ENCODE assay signal across 11 mouse cellular contexts in the genomic region with DNA sequence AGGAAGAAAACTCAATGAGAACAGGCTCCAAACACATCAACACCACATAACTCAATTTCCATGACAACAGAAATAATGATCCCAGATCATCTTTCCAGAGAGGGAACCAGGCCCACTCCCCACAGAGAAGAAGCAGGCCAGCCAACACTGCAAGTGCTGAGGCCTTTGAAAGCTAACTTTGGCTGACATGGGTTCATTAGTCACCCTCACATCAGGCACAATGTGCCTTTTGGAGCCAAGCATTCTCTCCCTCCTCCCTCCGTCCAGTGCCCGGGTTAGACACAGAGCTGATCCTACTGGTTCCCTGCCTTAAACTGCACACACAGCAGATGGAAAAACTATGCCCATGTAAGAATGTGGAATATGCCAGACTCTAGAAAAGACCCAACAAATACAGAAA. TPM values are rescaled to one million over a fixed set of nuclear protein-coding genes. Genes with fewer than 3 reads are reported as not detected.
DNase-seq lines count a peak whose midpoint lies in the region; ATAC-seq lines count a peak whose summit lies in the region.
"Had no signal": no experiment of that assay in that cellular context is flagged by ENCODE, and none has a peak within 500 bp of the region (broad histone marks: within the 10 kb centered on the region; RNA-seq: fewer than 3 reads in every experiment).

No protein-coding gene starts in this region.

- no peak overlapping the region for H3K27ac ChIP-seq in midbrain, embryonic 13.5 days
- H3K27ac ChIP-seq in midbrain, embryonic 14.5 days (replicated peaks; ENCODE audit: low read depth, low read length) = no peak overlapping the region
- H3K27ac ChIP-seq: left cerebral cortex, adult 2 months; liver, embryonic 15.5 days had no signal

- H3K4me1 ChIP-seq in midbrain, embryonic 13.5 days (replicated peaks) = peaks cover 7% of the 10 kb centered on the region; the same call in 1 of the 2 replicates
- no peaks in the 10 kb centered on the region for H3K4me1 ChIP-seq in midbrain, embryonic 14.5 days (ENCODE audit: control insufficient read depth, insufficient read depth, low read length)

- H3K9ac ChIP-seq in midbrain, embryonic 13.5 days (replicated peaks) = no peak overlapping the region
- no peak overlapping the region for H3K9ac ChIP-seq in midbrain, embryonic 14.5 days (replicated peaks; ENCODE audit: low read length)
- H3K9ac ChIP-seq: liver, embryonic 15.5 days had no signal

- peak; percentile 46 for DNase-seq in gastrocnemius, adult 18-20 months (ENCODE audit: low spot score)
- no peak for DNase-seq in gastrocnemius, postnatal 36 days
- no peak for DNase-seq in midbrain, embryonic 14.5 days
- peak; percentile 67 for DNase-seq in fibroblast of lung, adult 2 months (ENCODE audit: low read depth)
- peak; percentile 29 for DNase-seq in mesoderm, embryonic 11.5 days (ENCODE audit: low read depth, low spot score)
- DNase-seq in retina, embryonic 14.5 days (ENCODE audit: low spot score) = no peak
- DNase-seq: kidney, postnatal 10 days; right cerebral cortex, postnatal 25 days had no signal

- intact Hi-C loops in gastrocnemius, postnatal 36 days (cut with DNase I) = no loop called here

- WGBS in midbrain, embryonic 13.5 days = 29% methylated on average over 2 of the region's 2 CpGs
- WGBS in midbrain, embryonic 14.5 days = 28% methylated on average over 2 of the region's 2 CpGs

- no peak overlapping the region for H3K4me3 ChIP-seq in midbrain, embryonic 13.5 days (replicated peaks)
- H3K4me3 ChIP-seq in midbrain, embryonic 14.5 days (replicated peaks; ENCODE audit: low read depth, low read length) = no peak overlapping the region
- H3K4me3 ChIP-seq: left cerebral cortex, adult 2 months; liver, embryonic 15.5 days had no signal

- no peaks in the 10 kb centered on the region for H3K9me3 ChIP-seq in midbrain, embryonic 13.5 days
- H3K9me3 ChIP-seq in midbrain, embryonic 14.5 days (ENCODE audit: control insufficient read depth, low read length) = no peaks in the 10 kb centered on the region
- H3K9me3 ChIP-seq: liver, embryonic 15.5 days had no signal

- no peak overlapping the region for H3K4me2 ChIP-seq in midbrain, embryonic 13.5 days (replicated peaks)
- H3K4me2 ChIP-seq in midbrain, embryonic 14.5 days (ENCODE audit: low read length) = no peak overlapping the region
- H3K4me2 ChIP-seq: liver, embryonic 15.5 days had no signal

- no peaks in the 10 kb centered on the region for H3K27me3 ChIP-seq in midbrain, embryonic 13.5 days
- no peaks in the 10 kb centered on the region for H3K27me3 ChIP-seq in midbrain, embryonic 14.5 days (ENCODE audit: control insufficient read depth, insufficient read depth, low read length)
- H3K27me3 ChIP-seq: liver, embryonic 15.5 days had no signal

- peak; percentile 55; the same call in 1 of the 2 replicates for ATAC-seq in midbrain, embryonic 13.5 days
- ATAC-seq in midbrain, embryonic 14.5 days (ENCODE audit: low FRiP score, low TSS enrichment) = no peak

- no peaks in the 10 kb centered on the region for H3K36me3 ChIP-seq in midbrain, embryonic 13.5 days
- 0 out of 2 replicates have a peak, but pooled peaks cover 3% of the 10 kb centered on the region for H3K36me3 ChIP-seq in midbrain, embryonic 14.5 days (ENCODE audit: control insufficient read depth, insufficient read depth, low read length)

RNA-seq across cellular contexts. Expression of gene Fez2, which starts 8.1 kb away (rescaled TPM):
- total RNA-seq in gastrocnemius, adult 18-20 months (2021) = 10 to 100 TPM; 61.0 to 76.7 TPM
- total RNA-seq in gastrocnemius, postnatal 36 days (2021) = 10 to 100 TPM; 52.8 to 64.7 TPM
- 35.3 and 38.1 TPM in 2 replicates for polyA plus RNA-seq in midbrain, embryonic 13.5 days (2015; fragmentation: Nextera tagmentation; extraction: Ambion mirVana)
- polyA plus RNA-seq in midbrain, embryonic 14.5 days (2014; fragmentation: Nextera tagmentation; extraction: Ambion mirVana) = 44.5 and 51.0 TPM in 2 replicates

Comparison
In these comparisons a context has a peak if more than half of its experiments do, and no peak if none do; other contexts are left out.
1. DNase-seq: peak in gastrocnemius, adult 18-20 months (single experiment), fibroblast of lung, adult 2 months (single experiment) and mesoderm, embryonic 11.5 days (single experiment); none in gastrocnemius, postnatal 36 days (0 of 2), midbrain, embryonic 14.5 days (single experiment) and retina, embryonic 14.5 days (single experiment).